Mouse (Mus musculus) small intestine, adult 2 months (tissue): Measurements from ENCODE around the gene Perm1.

Source experiments
- CTCF ChIP-seq: fragments of 200-500 bp; IDR thresholded peaks from 2 replicates; pipeline ENCODE4 v1.5.1; 2012; ENCODE audit warnings: low read depth, mild to moderate bottlenecking, control low read depth, inconsistent platforms, low read length, moderate library complexity, mixed read lengths; ENCODE audit not compliant: insufficient replicate concordance, insufficient read length; ENCODE audit errors: extremely low read depth
- POLR2A ChIP-seq: fragments of 200-500 bp; IDR thresholded peaks from 2 replicates; pipeline ENCODE4 v1.6.1; 2012; ENCODE audit warnings: low read depth, mild to moderate bottlenecking, control low read depth, inconsistent platforms, low read length, moderate library complexity

GRCm38 (mm10) chr4:156215649-156216048 is at the start of gene Perm1:
- TF ChIP-seq CTCF (no peak), POLR2A (no peak)
